Mouse (Mus musculus): ENCODE data around the gene Rangap1.

GRCm38 (mm10) chr15:81761959-81762358, 16.6 kb upstream of the Rangap1 start:
- no peak for TF ChIP-seq POLR2A (IDR thresholded peaks at IDR 0.05; ENCODE audit: insufficient read depth, low read depth, low read length)
- 0 out of 2 replicates have a peak, but pooled peaks have one; percentile 8 for TF ChIP-seq CTCF (IDR thresholded peaks at IDR 0.05)
- TF ChIP-seq EP300 (IDR thresholded peaks at IDR 0.05; ENCODE audit: insufficient read depth, low read depth, low read length), result no peak

Data from heart, adult 2 months (tissue).